Mouse (Mus musculus) kidney, adult 18-20 months (tissue): ENCODE measurements around the gene Pyroxd2.
"Not testable (repeated sequence)": the region's sequence is repeated elsewhere in the genome, so short reads cannot be mapped to it uniquely, and the experiment has no call there.

Experiments
- DNase-seq: peaks from one replicate; pipeline ENCODE4 v3.0.0; 2021

Gene Pyroxd2

GRCm38 (mm10) chr19:42689321-42689720 lies 63.3 kb downstream of the Pyroxd2 start:
- DNase-seq: no peak

GRCm38 (mm10) chr19:42682776-42683175 lies 69.8 kb downstream of the Pyroxd2 start:
- DNase-seq: not testable (repeated sequence)

GRCm38 (mm10) chr19:42678191-42678590 lies 74.4 kb downstream of the Pyroxd2 start:
- no peak for DNase-seq

GRCm38 (mm10) chr19:42677452-42677851 lies 75.1 kb downstream of the Pyroxd2 start:
- DNase-seq: no peak

GRCm38 (mm10) chr19:42676931-42677330 lies 75.6 kb downstream of the Pyroxd2 start:
- no peak for DNase-seq
